Mouse (Mus musculus): ENCODE results near the gene Miga2.

Miga2 gene

GRCm38 (mm10) chr2:30357552-30358510 lies 6.2 kb upstream of the Miga2 start:
- in situ Hi-C loops (cut with MboI; ENCODE audit: low sequenced_read_pairs): no loop called here

- in situ Hi-C loops (cut with MboI; ENCODE audit: low sequenced_read_pairs): no loop called here
These were observed 5.2 kb upstream of the Miga2 start, which contains the start of gene Sh3glb2 for GRCm38 (mm10) chr2:30358533-30359531. Gene Sh3glb2 (minus strand): TSS chr2:30359337.

GRCm38 (mm10) chr2:30360626-30361025 lies 3.4 kb upstream of the Miga2 start:
- in situ Hi-C loops (cut with MboI; ENCODE audit: low sequenced_read_pairs): no loop called here

- in situ Hi-C loops (cut with MboI; ENCODE audit: low sequenced_read_pairs): no loop called here
These were observed 1.2 kb upstream of the Miga2 start for GRCm38 (mm10) chr2:30362865-30363264.

- in situ Hi-C loops (cut with MboI; ENCODE audit: low sequenced_read_pairs): no loop called here
These were observed 1.4 kb downstream of the Miga2 start for GRCm38 (mm10) chr2:30365281-30366069.

- in situ Hi-C loops (cut with MboI; ENCODE audit: low sequenced_read_pairs): no loop called here
These were observed 2.2 kb downstream of the Miga2 start for GRCm38 (mm10) chr2:30366203-30366602.

- in situ Hi-C loops (cut with MboI; ENCODE audit: low sequenced_read_pairs): no loop called here
These were observed 7.5 kb downstream of the Miga2 start for GRCm38 (mm10) chr2:30371544-30371943.

GRCm38 (mm10) chr2:30372726-30373125 lies 8.7 kb downstream of the Miga2 start:
- in situ Hi-C loops (cut with MboI; ENCODE audit: low sequenced_read_pairs): no loop called here

- in situ Hi-C loops (cut with MboI; ENCODE audit: low sequenced_read_pairs): no loop called here
These were observed 11.9 kb downstream of the Miga2 start for GRCm38 (mm10) chr2:30375893-30376292.

- in situ Hi-C loops (cut with MboI; ENCODE audit: low sequenced_read_pairs): no loop called here
These were observed 13.7 kb downstream of the Miga2 start for GRCm38 (mm10) chr2:30377721-30378120.

GRCm38 (mm10) chr2:30379307-30379706 lies 15.3 kb downstream of the Miga2 start:
- in situ Hi-C loops (cut with MboI; ENCODE audit: low sequenced_read_pairs): no loop called here

GRCm38 (mm10) chr2:30380564-30381376 lies 16.7 kb downstream of the Miga2 start:
- in situ Hi-C loops (cut with MboI; ENCODE audit: low sequenced_read_pairs): no loop called here

- in situ Hi-C loops (cut with MboI; ENCODE audit: low sequenced_read_pairs): no loop called here
These were observed 17.3 kb downstream of the Miga2 start for GRCm38 (mm10) chr2:30381377-30381725.

- in situ Hi-C loops (cut with MboI; ENCODE audit: low sequenced_read_pairs): no loop called here
These were observed 20.8 kb downstream of the Miga2 start for GRCm38 (mm10) chr2:30384814-30385213.

GRCm38 (mm10) chr2:30385591-30385990 lies 21.6 kb downstream of the Miga2 start:
- in situ Hi-C loops (cut with MboI; ENCODE audit: low sequenced_read_pairs): no loop called here

GRCm38 (mm10) chr2:30386913-30387312 lies 22.9 kb downstream of the Miga2 start:
- in situ Hi-C loops (cut with MboI; ENCODE audit: low sequenced_read_pairs): no loop called here

GRCm38 (mm10) chr2:30389000-30389399 lies 25.0 kb downstream of the Miga2 start:
- in situ Hi-C loops (cut with MboI; ENCODE audit: low sequenced_read_pairs): no loop called here

- in situ Hi-C loops (cut with MboI; ENCODE audit: low sequenced_read_pairs): no loop called here
These were observed 28.1 kb downstream of the Miga2 start, which contains the start of gene Dolpp1 for GRCm38 (mm10) chr2:30392114-30392576. Gene Dolpp1 (plus strand): TSS chr2:30392254.

GRCm38 (mm10) chr2:30392577-30393369 lies 28.7 kb downstream of the Miga2 start:
- in situ Hi-C loops (cut with MboI; ENCODE audit: low sequenced_read_pairs): no loop called here
